ENCODE assay signal across 8 mouse cellular contexts in the genomic region with DNA sequence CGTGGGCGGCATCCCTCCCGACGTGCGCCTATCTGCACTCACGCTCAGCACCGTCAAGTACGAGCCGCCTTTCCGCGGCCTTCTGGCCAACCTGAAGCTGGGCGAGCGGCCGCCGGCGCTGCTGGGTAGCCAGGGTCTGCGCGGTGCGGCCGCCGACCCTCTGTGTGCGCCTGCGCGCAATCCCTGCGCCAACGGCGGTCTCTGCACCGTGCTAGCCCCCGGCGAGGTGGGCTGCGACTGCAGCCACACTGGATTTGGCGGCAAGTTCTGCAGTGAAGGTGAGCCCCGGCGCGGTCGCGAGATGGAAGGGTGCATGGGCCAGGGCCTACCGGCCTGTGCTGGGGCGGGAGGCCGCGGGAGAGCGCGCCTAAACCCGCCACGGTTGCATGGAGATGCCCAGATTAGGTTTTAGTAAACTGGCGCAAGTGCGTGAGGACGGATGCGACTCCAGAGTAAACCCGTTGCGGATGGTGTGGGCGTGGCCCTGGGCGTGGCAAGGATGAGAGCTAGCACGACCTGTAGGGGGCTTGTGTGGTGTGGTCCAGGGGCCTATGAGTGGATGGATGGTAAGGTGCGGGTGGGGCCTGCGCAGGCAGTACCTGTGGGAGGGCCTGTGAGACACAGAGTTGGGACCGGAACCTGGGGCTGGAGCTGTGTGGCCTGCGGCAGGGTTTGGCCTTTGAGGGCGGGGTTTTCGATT. TPM values are rescaled to one million over a fixed set of nuclear protein-coding genes. Genes with fewer than 3 reads are reported as not detected.
DNase-seq lines count a peak whose midpoint lies in the region; ATAC-seq lines count a peak whose summit lies in the region.

No protein-coding gene starts in this region.

- no peaks in the 10 kb centered on the region for H3K9me3 ChIP-seq in kidney, embryonic 15.5 days (replicated peaks)
- H3K9me3 ChIP-seq in embryonic facial prominence, embryonic 11.5 days (replicated peaks; ENCODE audit: control insufficient read depth, low read length), result no peaks in the 10 kb centered on the region
- H3K9me3 ChIP-seq in limb, embryonic 11.5 days (ENCODE audit: control insufficient read depth, low read length), result no peaks in the 10 kb centered on the region
- no peaks in the 10 kb centered on the region for H3K9me3 ChIP-seq in neural tube, embryonic 11.5 days (ENCODE audit: control insufficient read depth, low read length)

- H3K4me3 ChIP-seq in kidney, embryonic 15.5 days (replicated peaks), result peak overlapping the region; percentile 41
- H3K4me3 ChIP-seq in embryonic facial prominence, embryonic 11.5 days (ENCODE audit: low read depth, low read length), result peak overlapping the region; percentile 35
- peak overlapping the region; percentile 25 for H3K4me3 ChIP-seq in limb, embryonic 11.5 days (ENCODE audit: low read depth, low read length)
- peak overlapping the region; percentile 27 for H3K4me3 ChIP-seq in neural tube, embryonic 11.5 days (ENCODE audit: low read depth, low read length)

- H3K36me3 ChIP-seq in kidney, embryonic 15.5 days, result no peaks in the 10 kb centered on the region
- H3K36me3 ChIP-seq in embryonic facial prominence, embryonic 11.5 days (replicated peaks; ENCODE audit: control insufficient read depth, insufficient read depth, low read depth, low read length), result no peaks in the 10 kb centered on the region
- H3K36me3 ChIP-seq in limb, embryonic 11.5 days (ENCODE audit: control insufficient read depth, insufficient read depth, low read length), result no peaks in the 10 kb centered on the region; the same call in 1 of the 2 replicates
- H3K36me3 ChIP-seq in neural tube, embryonic 11.5 days (ENCODE audit: control insufficient read depth, insufficient read depth, low read length), result no peaks in the 10 kb centered on the region

- WGBS in kidney, embryonic 15.5 days, result under 1% methylated on average over 60 of the region's 60 CpGs
- WGBS in embryonic facial prominence, embryonic 11.5 days, result under 1% methylated on average over 60 of the region's 60 CpGs
- under 1% methylated on average over 60 of the region's 60 CpGs for WGBS in limb, embryonic 11.5 days
- WGBS in neural tube, embryonic 11.5 days, result under 1% methylated on average over 60 of the region's 60 CpGs

- ATAC-seq in kidney, embryonic 15.5 days (replicated peaks; ENCODE audit: low FRiP score), result peak; percentile 55; the same call in 1 of the 2 replicates
- ATAC-seq in embryonic facial prominence, embryonic 11.5 days (replicated peaks; ENCODE audit: insufficient number of reproducible peaks, low FRiP score, low TSS enrichment, low read depth), result peak; percentile 37; the same call in 1 of the 2 replicates
- peak; percentile 49 for ATAC-seq in limb, embryonic 11.5 days (ENCODE audit: insufficient number of reproducible peaks, low FRiP score, low TSS enrichment, low read depth)
- 0 out of 2 replicates have a peak, but pooled peaks have one; percentile 49 for ATAC-seq in neural tube, embryonic 11.5 days (ENCODE audit: insufficient read depth, low FRiP score, low TSS enrichment)

- H3K27ac ChIP-seq in kidney, embryonic 15.5 days, result no peak overlapping the region
- H3K27ac ChIP-seq in embryonic facial prominence, embryonic 11.5 days (replicated peaks; ENCODE audit: low read depth, low read length), result no peak overlapping the region
- H3K27ac ChIP-seq in limb, embryonic 11.5 days (replicated peaks; ENCODE audit: low read depth, low read length), result no peak overlapping the region
- no peak overlapping the region for H3K27ac ChIP-seq in neural tube, embryonic 11.5 days (ENCODE audit: low read depth, low read length)

- no peak for DNase-seq in kidney, adult 8-10 months
- peak; percentile 72 for DNase-seq in embryonic facial prominence, embryonic 11.5 days (ENCODE audit: low spot score)
- peak; percentile 63 for DNase-seq in limb, embryonic 11.5 days (ENCODE audit: low spot score)
- DNase-seq in neural tube, embryonic 11.5 days (ENCODE audit: low spot score), result peak; percentile 71
- DNase-seq in urinary bladder, postnatal 36 days (ENCODE audit: low spot score in 2 of 2), result no peak
- no peak for DNase-seq in left cerebral cortex, adult 18-20 months (ENCODE audit: low spot score in 2 of 2)
- DNase-seq in urinary bladder, postnatal 25 days (ENCODE audit: low spot score), result no peak

- no peak overlapping the region for H3K9ac ChIP-seq in kidney, embryonic 15.5 days
- H3K9ac ChIP-seq in embryonic facial prominence, embryonic 11.5 days (replicated peaks; ENCODE audit: low read length), result peak overlapping the region; percentile 22
- no peak overlapping the region for H3K9ac ChIP-seq in limb, embryonic 11.5 days (ENCODE audit: low read length)
- H3K9ac ChIP-seq in neural tube, embryonic 11.5 days (ENCODE audit: low read length), result peak overlapping the region; percentile 18; the same call in 1 of the 2 replicates

- H3K4me1 ChIP-seq in kidney, embryonic 15.5 days, result peaks cover 26% of the 10 kb centered on the region
- H3K4me1 ChIP-seq in embryonic facial prominence, embryonic 11.5 days (ENCODE audit: control insufficient read depth, insufficient read depth, low read length), result peaks cover 13% of the 10 kb centered on the region
- peaks cover 14% of the 10 kb centered on the region for H3K4me1 ChIP-seq in limb, embryonic 11.5 days (ENCODE audit: control insufficient read depth, insufficient read depth, low read length)
- H3K4me1 ChIP-seq in neural tube, embryonic 11.5 days (ENCODE audit: control insufficient read depth, insufficient read depth, low read length), result peaks cover 11% of the 10 kb centered on the region

- H3K4me2 ChIP-seq in kidney, embryonic 15.5 days, result peak overlapping the region; percentile 69
- H3K4me2 ChIP-seq in embryonic facial prominence, embryonic 11.5 days (ENCODE audit: low read depth, low read length), result peak overlapping the region; percentile 67
- peak overlapping the region; percentile 61 for H3K4me2 ChIP-seq in limb, embryonic 11.5 days (ENCODE audit: low read depth, severe bottlenecking)
- H3K4me2 ChIP-seq in neural tube, embryonic 11.5 days (ENCODE audit: low read depth), result peak overlapping the region; percentile 60

- H3K27me3 ChIP-seq in kidney, embryonic 15.5 days, result peaks cover 89% of the 10 kb centered on the region
- H3K27me3 ChIP-seq in embryonic facial prominence, embryonic 11.5 days (ENCODE audit: control insufficient read depth, insufficient read depth, low read length), result peaks cover 51% of the 10 kb centered on the region
- H3K27me3 ChIP-seq in limb, embryonic 11.5 days (ENCODE audit: control insufficient read depth, insufficient read depth, low read length), result peaks cover 69% of the 10 kb centered on the region
- H3K27me3 ChIP-seq in neural tube, embryonic 11.5 days (ENCODE audit: control insufficient read depth, insufficient read depth, low read length), result peaks cover 49% of the 10 kb centered on the region

RNA-seq across cellular contexts. Expression of a gene that starts 10.1 kb away (rescaled TPM):
- polyA plus RNA-seq in kidney, embryonic 15.5 days (2015; fragmentation: Nextera tagmentation; extraction: Ambion mirVana), result 6.3 TPM in 2 replicates
- 4.1 and 5.0 TPM in 2 replicates for polyA plus RNA-seq in embryonic facial prominence, embryonic 11.5 days (2014; fragmentation: Nextera tagmentation; extraction: Ambion mirVana)
- 0.48 and 1.1 TPM in 2 replicates for polyA plus RNA-seq in limb, embryonic 11.5 days (2014; fragmentation: Nextera tagmentation; extraction: Ambion mirVana)
- 13.4 and 14.5 TPM in 2 replicates for polyA plus RNA-seq in neural tube, embryonic 11.5 days (2014; fragmentation: Nextera tagmentation; extraction: Ambion mirVana)
- 100 to 1,000 TPM; 549 to 568 TPM for total RNA-seq in left cerebral cortex, adult 18-20 months (2021)

RNA-seq across cellular contexts. Expression of a gene that starts 29.5 kb away (rescaled TPM):
- 89.5 and 97.6 TPM in 2 replicates for polyA plus RNA-seq in kidney, embryonic 15.5 days (2015; fragmentation: Nextera tagmentation; extraction: Ambion mirVana)
- polyA plus RNA-seq in embryonic facial prominence, embryonic 11.5 days (2014; fragmentation: Nextera tagmentation; extraction: Ambion mirVana), result 15.6 and 17.2 TPM in 2 replicates
- polyA plus RNA-seq in limb, embryonic 11.5 days (2014; fragmentation: Nextera tagmentation; extraction: Ambion mirVana), result 12.8 and 15.0 TPM in 2 replicates
- polyA plus RNA-seq in neural tube, embryonic 11.5 days (2014; fragmentation: Nextera tagmentation; extraction: Ambion mirVana), result 17.6 and 20.3 TPM in 2 replicates
- 10 to 100 TPM; 68.2 to 84.7 TPM for total RNA-seq in left cerebral cortex, adult 18-20 months (2021)

RNA-seq across cellular contexts. Expression of a gene that starts 44.5 kb away (rescaled TPM):
- 28.2 and 30.4 TPM in 2 replicates for polyA plus RNA-seq in kidney, embryonic 15.5 days (2015; fragmentation: Nextera tagmentation; extraction: Ambion mirVana)
- polyA plus RNA-seq in embryonic facial prominence, embryonic 11.5 days (2014; fragmentation: Nextera tagmentation; extraction: Ambion mirVana), result 1.4 and 2.8 TPM in 2 replicates
- 1.8 and 2.0 TPM in 2 replicates for polyA plus RNA-seq in limb, embryonic 11.5 days (2014; fragmentation: Nextera tagmentation; extraction: Ambion mirVana)
- 4.4 and 6.0 TPM in 2 replicates for polyA plus RNA-seq in neural tube, embryonic 11.5 days (2014; fragmentation: Nextera tagmentation; extraction: Ambion mirVana)
- 10 to 100 TPM; 32.6 to 37.9 TPM for total RNA-seq in left cerebral cortex, adult 18-20 months (2021)

Comparison
In these comparisons a context has a peak if more than half of its experiments do, and no peak if none do; other contexts are left out.
1. H3K9ac ChIP-seq: peak in embryonic facial prominence, embryonic 11.5 days (single experiment) and neural tube, embryonic 11.5 days (single experiment); none in kidney, embryonic 15.5 days (single experiment) and limb, embryonic 11.5 days (single experiment).
2. DNase-seq: peak in embryonic facial prominence, embryonic 11.5 days (single experiment), limb, embryonic 11.5 days (single experiment) and neural tube, embryonic 11.5 days (single experiment); none in kidney, adult 8-10 months (0 of 2), urinary bladder, postnatal 36 days (0 of 2), left cerebral cortex, adult 18-20 months (0 of 2) and urinary bladder, postnatal 25 days (single experiment).
3. Peak in every context shown above with its lines, with median percentiles within 50 percentile points of each other: ATAC-seq, H3K4me2 ChIP-seq and H3K4me3 ChIP-seq.